Mouse (Mus musculus) lung, embryonic 14.5 days (tissue): ENCODE measurements around the gene Lrrc4b. TPM values are rescaled to one million over a fixed set of nuclear protein-coding genes. Genes with fewer than 3 reads are reported as not detected.
A peak's percentile ranks its signal among the peaks of the same experiment; 100 is the strongest.

ENCODE experiments used
- ATAC-seq: fragments of 200-750 bp; cut with Nextera tagmentation; 2 replicates; pipeline ENCODE4 v1.8.0; 2017; ENCODE audit warnings: mild to moderate bottlenecking, moderate TSS enrichment, moderate library complexity; ENCODE audit not compliant: insufficient read depth
- DNase-seq: peaks from one replicate; pipeline ENCODE4 v3.0.0-alpha.2; 2015
- H3K27ac ChIP-seq: fragments of 300-500 bp; sonication (generic); 2 replicates; pipeline ENCODE4 v1.5.1; 2014; ENCODE audit warnings: low read depth, mild to moderate bottlenecking, moderate library complexity
- H3K27me3 ChIP-seq: fragments of 300-500 bp; sonication (generic); 2 replicates; pipeline ENCODE4 v1.6.1; 2014; ENCODE audit warnings: low read length, control low read depth; ENCODE audit not compliant: insufficient read depth
- H3K36me3 ChIP-seq: fragments of 300-500 bp; sonication (generic); 2 replicates; pipeline ENCODE4 v1.6.1; 2014; ENCODE audit warnings: control low read depth; ENCODE audit not compliant: insufficient read depth
- H3K4me1 ChIP-seq: fragments of 300-500 bp; sonication (generic); 2 replicates; pipeline ENCODE4 v1.6.1; 2014; ENCODE audit warnings: antibody characterized with exemption, control low read depth; ENCODE audit not compliant: insufficient read depth
- H3K4me2 ChIP-seq: fragments of 300-500 bp; sonication (generic); 2 replicates; pipeline ENCODE4 v1.6.1; 2014; ENCODE audit warnings: mild to moderate bottlenecking
- H3K4me3 ChIP-seq: fragments of 300-500 bp; sonication (generic); 2 replicates; pipeline ENCODE4 v1.5.1; 2014; ENCODE audit warnings: low read depth, low read length
- H3K9ac ChIP-seq: fragments of 300-500 bp; sonication (generic); 2 replicates; pipeline ENCODE4 v1.6.1; 2014
- H3K9me3 ChIP-seq: fragments of 300-500 bp; sonication (generic); 2 replicates; pipeline ENCODE4 v1.6.1; 2016; ENCODE audit warnings: low read depth, low read length, control low read depth
- CTCF ChIP-seq: IDR thresholded peaks from 2 replicates; pipeline ENCODE4 v1.5.1; 2016; ENCODE audit warnings: antibody characterized with exemption, low read depth
- WGBS: fragments of 180-500 bp; shearing (Covaris S2); extraction: QIAGEN DNeasy Blood & Tissue Kit; methylation state at CpG from one replicate; pipeline ENCODE4 v1.1.7; 2014; 5-methylcytosine and 5-hydroxymethylcytosine counted together
- polyA plus RNA-seq: library from polyadenylated mRNA; unstranded; fragments of >200 nt; fragmentation: Nextera tagmentation; extraction: Ambion mirVana; gene quantifications from 2 replicates; pipeline ENCODE4 v1.2.1, GENCODE M21; 2014

The Lrrc4b gene
- polyA plus RNA-seq, 1 experiment from 2014 or later = 1.5 TPM

- H3K27me3 ChIP-seq = no peaks in the 10 kb centered on the region
- no peak for ATAC-seq
- H3K4me3 ChIP-seq = no peak overlapping the region
- no peak overlapping the region for H3K4me2 ChIP-seq
- no peak overlapping the region for H3K9ac ChIP-seq
- 65% methylated on average over 16 of the region's 16 CpGs for WGBS
- no peaks in the 10 kb centered on the region for H3K36me3 ChIP-seq
- peak overlapping the region; percentile 82 for H3K27ac ChIP-seq
- TF ChIP-seq CTCF = no peak
- H3K9me3 ChIP-seq = no peaks in the 10 kb centered on the region
- DNase-seq = peak; percentile 47
- H3K4me1 ChIP-seq = peaks cover 23% of the 10 kb centered on the region
Observed at GRCm38 (mm10) chr7:44470696-44471612, 42.1 kb downstream of the Lrrc4b start.

GRCm38 (mm10) chr7:44471880-44472557, 43.2 kb downstream of the Lrrc4b start:
- peaks cover 1% of the 10 kb centered on the region; the same call in 1 of the 2 replicates for H3K27me3 ChIP-seq
- no peaks in the 10 kb centered on the region for H3K36me3 ChIP-seq
- 12% methylated on average over 6 of the region's 6 CpGs for WGBS
- no peak for TF ChIP-seq CTCF
- no peak overlapping the region for H3K9ac ChIP-seq
- peak overlapping the region; percentile 31; the same call in 1 of the 2 replicates for H3K4me2 ChIP-seq
- DNase-seq (peak; percentile 77), ATAC-seq (peak; percentile 51)
- H3K4me1 ChIP-seq = peaks cover 23% of the 10 kb centered on the region
- H3K27ac ChIP-seq = peak overlapping the region; percentile 82
- H3K9me3 ChIP-seq = no peaks in the 10 kb centered on the region
- H3K4me3 ChIP-seq = no peak overlapping the region

GRCm38 (mm10) chr7:44472558-44472885, 43.7 kb downstream of the Lrrc4b start:
- no peak overlapping the region for H3K4me3 ChIP-seq
- H3K9me3 ChIP-seq = no peaks in the 10 kb centered on the region
- no peak overlapping the region for H3K9ac ChIP-seq
- 14% methylated on average over 1 of the region's 1 CpGs for WGBS
- TF ChIP-seq CTCF = no peak
- peak; percentile 59 for DNase-seq
- no peak for ATAC-seq
- H3K4me1 ChIP-seq = peaks cover 23% of the 10 kb centered on the region
- no peaks in the 10 kb centered on the region for H3K36me3 ChIP-seq
- H3K27ac ChIP-seq = peak overlapping the region; percentile 65; the same call in 1 of the 2 replicates
- peak overlapping the region; percentile 31; the same call in 1 of the 2 replicates for H3K4me2 ChIP-seq
- peaks cover 6% of the 10 kb centered on the region; the same call in 1 of the 2 replicates for H3K27me3 ChIP-seq

GRCm38 (mm10) chr7:44472961-44473646, 44.3 kb downstream of the Lrrc4b start:
- Histone ChIP-seq H3K36me3 (no peaks in the 10 kb centered on the region), H3K9me3 (no peaks in the 10 kb centered on the region), H3K4me1 (peaks cover 23% of the 10 kb centered on the region), H3K27ac (peak overlapping the region; percentile 65; the same call in 1 of the 2 replicates), H3K4me2 (peak overlapping the region; percentile 31; the same call in 1 of the 2 replicates), H3K9ac (peak overlapping the region; percentile 9; the same call in 1 of the 2 replicates), H3K4me3 (no peak overlapping the region), H3K27me3 (peaks cover 10% of the 10 kb centered on the region; the same call in 1 of the 2 replicates)
- ATAC-seq (peak; percentile 12; the same call in 1 of the 2 replicates), DNase-seq (no peak)
- no peak for TF ChIP-seq CTCF
- 29% methylated on average over 9 of the region's 9 CpGs for WGBS

GRCm38 (mm10) chr7:44474419-44474818, 45.6 kb downstream of the Lrrc4b start:
- Histone ChIP-seq H3K27me3 (peaks cover 10% of the 10 kb centered on the region; the same call in 1 of the 2 replicates), H3K9ac (peak overlapping the region; percentile 36; the same call in 1 of the 2 replicates), H3K4me3 (no peak overlapping the region), H3K36me3 (no peaks in the 10 kb centered on the region), H3K9me3 (no peaks in the 10 kb centered on the region), H3K27ac (peak overlapping the region; percentile 60; the same call in 1 of the 2 replicates), H3K4me1 (peaks cover 15% of the 10 kb centered on the region), H3K4me2 (peak overlapping the region; percentile 26; the same call in 1 of the 2 replicates)
- ATAC-seq (no peak), DNase-seq (no peak)
- no peak for TF ChIP-seq CTCF
- 22% methylated on average over 4 of the region's 4 CpGs for WGBS

- no peak for DNase-seq
- ATAC-seq = no peak
- H3K4me3 ChIP-seq = no peak overlapping the region
- peaks cover 10% of the 10 kb centered on the region; the same call in 1 of the 2 replicates for H3K27me3 ChIP-seq
- H3K27ac ChIP-seq = no peak overlapping the region
- H3K36me3 ChIP-seq = no peaks in the 10 kb centered on the region
- no peaks in the 10 kb centered on the region for H3K9me3 ChIP-seq
- H3K9ac ChIP-seq = no peak overlapping the region
- TF ChIP-seq CTCF = no peak
- 33% methylated on average over 5 of the region's 5 CpGs for WGBS
- H3K4me1 ChIP-seq = peaks cover 14% of the 10 kb centered on the region
- peak overlapping the region; percentile 5; the same call in 1 of the 2 replicates for H3K4me2 ChIP-seq
Observed at GRCm38 (mm10) chr7:44475046-44475614, 46.3 kb downstream of the Lrrc4b start.
